Mouse (Mus musculus) layer of hippocampus, postnatal 25 days (tissue): ENCODE measurements at regions not wholly inside any gene's neighbourhood (a gene's known extent, or its start where the extent isn't known, plus 50 kb on each side); places are given as distances from the start of the nearest gene placed in this dataset.
"Not testable (repeated sequence)": the region's sequence is repeated elsewhere in the genome, so short reads cannot be mapped to it uniquely, and the experiment has no call there.

Experiments
- DNase-seq, 2 experiments: peaks; one replicate each; pipeline ENCODE4 v3.0.0; 2022; ENCODE audit warnings: mixed read lengths in 2 of 2, low spot score in 1 of 2; ENCODE audit errors: extremely low spot score in 1 of 2

DNA sequence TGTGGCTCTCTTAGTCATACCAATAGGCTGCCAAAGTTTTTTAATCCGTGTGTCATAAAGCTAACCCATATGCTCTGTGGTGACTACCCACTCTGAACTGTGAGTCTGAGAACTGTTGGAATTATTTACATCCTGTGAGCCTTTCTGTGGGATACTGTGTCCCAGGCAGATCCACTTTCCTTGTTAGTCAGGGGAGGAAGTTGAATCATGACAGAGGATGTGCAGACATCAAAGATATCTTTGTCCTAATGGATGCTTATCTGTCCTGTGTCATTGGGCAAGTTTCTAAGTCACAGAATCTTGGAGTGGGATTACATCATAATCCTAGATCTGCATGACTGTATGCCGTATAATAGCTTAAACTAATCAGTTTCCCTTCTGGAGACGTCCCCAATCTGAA is 254.4 kb upstream of the Zfp703 start:
- no peak for DNase-seq

DNA sequence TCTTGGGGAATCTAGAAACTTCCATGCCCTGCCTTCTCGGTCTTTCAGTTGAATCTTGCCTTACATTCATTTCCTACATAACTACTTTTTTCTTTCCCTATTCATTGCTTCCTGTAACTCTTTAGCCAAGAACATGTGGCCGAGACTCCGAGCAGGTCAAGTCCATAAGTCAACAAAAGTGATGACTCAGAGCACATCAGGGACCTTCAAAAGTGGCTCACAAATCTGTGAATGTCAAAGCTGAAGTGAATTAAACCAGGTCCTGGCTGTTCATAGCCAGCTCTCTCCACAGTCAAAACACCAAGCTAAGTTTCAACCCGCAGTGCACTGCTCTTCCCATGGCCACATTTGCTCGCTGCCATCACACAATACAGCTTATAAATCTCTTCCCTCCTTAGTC is 252.5 kb upstream of the Zfp703 start:
- DNase-seq: no peak

DNA sequence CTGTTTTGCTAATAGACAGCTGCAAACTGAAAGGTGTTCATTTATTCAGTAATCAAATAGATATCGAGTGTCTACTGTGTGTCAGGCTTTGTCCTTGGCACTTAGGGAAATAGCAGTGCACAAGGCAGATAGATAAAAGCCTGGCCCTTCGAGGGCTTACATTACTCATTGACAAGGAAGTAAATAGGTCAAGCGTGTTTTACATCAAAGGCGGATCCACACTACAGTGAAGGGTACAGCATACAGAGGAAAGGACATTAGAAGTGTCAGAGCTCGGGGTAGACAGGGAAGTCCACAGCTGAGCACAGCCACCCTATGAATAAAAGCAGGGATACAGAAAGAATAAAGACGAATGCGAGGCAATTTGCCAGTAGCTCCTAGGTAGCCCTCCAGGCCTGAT is 251.6 kb upstream of the Zfp703 start:
- DNase-seq: no peak

DNA sequence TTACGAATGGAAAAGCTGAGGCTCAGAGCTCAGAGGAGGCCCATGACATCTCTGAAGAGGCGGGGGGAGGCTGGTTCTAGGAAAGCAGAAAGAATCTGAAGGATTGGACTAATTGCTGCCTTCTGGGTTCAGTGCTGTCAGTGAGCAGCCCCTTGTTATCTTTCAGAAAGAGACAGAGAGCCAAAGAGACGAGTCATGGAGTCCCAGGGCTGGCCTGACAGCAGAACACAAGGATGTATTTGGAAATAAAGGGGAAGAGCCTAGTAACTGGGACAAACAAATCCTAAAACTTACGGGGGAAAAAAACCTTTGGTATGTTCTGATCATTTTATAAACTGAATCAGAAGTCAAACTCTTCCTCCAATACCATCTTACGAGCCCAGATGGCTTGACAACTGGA is 247.8 kb upstream of the Zfp703 start:
- DNase-seq: no peak

DNA sequence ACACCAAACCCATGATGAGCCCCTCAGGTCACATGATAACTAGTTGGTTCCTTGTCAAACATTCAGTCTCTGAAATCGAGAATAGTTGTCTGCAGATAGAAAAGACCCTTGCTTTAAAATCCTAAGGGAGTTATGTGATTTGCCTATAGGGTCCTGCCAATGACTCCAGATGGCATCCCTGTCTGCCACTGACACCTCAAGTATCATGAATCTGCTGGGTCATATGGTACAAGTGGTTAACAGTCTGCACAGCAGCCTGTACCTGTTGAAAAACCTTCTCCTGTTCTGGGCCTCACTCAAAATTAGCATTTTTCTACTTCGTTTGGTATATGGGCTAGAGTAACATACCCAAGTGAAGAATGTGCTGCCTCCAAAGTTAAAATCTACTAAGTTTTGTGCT is 246.0 kb upstream of the Zfp703 start:
- DNase-seq: no peak

DNA sequence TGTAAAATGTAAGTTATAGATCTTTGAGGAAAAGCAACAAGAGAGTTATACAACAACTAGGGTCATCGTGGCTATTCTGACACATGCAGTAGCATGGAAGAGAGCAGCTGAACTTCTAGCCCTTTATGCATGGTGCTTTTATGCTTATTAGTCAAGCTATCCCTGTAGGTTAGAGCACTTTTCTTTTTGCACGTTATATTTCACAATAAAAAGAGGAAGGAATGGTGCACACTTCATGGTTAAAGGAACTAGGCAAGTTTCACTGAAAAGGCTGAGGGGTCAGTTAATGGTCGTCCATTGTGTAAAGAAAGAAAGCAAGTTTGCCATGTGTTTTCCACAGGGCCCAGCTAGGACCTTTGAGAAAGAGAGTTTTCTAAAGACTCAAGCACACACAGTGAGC is 232.7 kb upstream of the Zfp703 start:
- no peak for DNase-seq

DNA sequence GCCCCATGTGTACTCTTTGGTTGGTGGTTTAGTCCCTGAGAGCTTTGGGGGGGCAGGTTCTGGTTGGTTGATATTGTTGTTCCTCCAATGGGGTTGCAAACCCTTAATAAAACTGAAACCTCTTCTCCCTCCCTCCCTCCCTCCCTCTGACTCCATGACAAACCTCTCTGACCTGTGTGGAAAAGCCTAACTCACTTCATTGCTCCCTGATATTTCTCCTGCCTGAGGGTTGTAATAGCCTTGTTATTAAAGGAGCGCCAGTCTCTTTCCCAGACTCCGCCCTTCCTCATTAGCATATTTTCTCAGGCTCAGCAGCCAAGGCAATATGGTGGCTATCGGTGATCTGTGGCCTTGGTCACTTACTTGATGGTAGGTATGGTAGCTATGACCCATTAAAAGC is 230.3 kb upstream of the Zfp703 start:
- DNase-seq: no peak

DNA sequence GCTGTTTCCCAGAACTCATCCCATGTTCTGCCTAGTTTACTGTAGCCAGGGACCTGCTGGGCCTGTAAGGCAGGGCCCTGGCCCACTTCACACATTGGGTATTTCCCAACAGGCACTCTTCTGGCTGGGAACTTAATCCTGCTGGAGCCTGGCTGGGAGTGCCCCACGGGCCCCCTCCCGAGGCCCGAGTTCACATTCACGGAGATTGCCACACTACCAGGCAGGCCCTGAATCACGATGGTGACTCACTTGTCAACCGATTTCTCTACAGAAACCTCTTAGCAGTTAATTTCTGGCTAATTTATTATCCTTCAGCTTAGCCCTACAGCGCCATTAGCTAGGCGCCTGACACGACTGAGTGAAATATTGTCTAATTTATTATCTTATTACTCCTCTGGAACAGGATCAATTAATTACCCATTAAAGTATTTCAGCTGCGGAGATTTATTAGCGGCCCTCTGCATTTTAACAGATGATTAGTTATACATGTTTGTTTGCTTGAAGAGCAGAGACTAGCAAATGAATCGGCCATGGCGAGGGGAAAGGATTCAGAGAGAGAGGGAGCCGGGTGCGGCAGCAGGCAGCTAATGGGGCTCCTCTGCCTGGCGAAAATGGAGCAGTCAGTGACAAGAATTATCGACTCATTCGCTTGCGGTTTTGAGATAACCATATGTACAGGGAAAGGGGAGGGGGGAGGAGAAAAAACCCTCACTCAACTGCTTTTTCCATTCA is 229.7 kb upstream of the Zfp703 start:
- no peak for DNase-seq

DNA sequence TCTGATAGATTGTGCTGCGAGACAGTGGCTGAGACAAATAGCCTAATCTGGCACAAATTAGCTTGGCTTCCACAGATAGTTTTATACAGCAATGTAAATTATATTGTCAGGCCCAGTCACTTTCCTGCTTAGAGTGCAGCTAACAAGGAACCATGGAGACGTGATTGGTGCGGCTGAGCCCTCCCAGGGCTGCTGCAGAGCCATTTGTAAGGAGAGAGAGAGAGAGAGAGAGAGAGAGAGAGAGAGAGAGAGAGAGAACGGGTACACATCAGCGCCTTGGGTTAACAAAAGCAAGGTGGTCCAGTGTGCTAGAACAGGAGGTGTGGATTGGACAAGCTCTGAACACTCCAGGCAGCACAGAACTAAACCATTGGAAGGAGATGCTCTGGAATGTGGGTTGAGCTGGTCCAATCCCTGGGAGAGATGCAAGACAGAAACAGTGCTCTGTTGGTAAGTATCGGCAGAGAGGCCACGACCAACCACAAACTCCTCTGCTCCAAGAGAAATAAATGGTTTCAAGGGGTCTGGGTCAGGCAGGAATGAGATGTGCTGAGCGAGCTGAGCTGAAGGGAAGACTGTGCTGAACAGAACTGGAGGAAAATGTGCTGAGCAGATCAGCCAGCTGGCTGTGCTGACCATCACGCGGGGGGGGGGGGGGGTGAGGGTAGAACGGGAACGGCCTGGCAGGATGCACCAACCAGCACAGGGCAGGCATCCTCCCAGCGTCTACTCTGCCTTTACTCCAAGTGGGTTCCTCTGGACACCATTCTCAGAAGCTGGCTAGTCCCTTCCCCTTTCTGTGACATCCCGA is 228.8 kb upstream of the Zfp703 start:
- no peak for DNase-seq

DNA sequence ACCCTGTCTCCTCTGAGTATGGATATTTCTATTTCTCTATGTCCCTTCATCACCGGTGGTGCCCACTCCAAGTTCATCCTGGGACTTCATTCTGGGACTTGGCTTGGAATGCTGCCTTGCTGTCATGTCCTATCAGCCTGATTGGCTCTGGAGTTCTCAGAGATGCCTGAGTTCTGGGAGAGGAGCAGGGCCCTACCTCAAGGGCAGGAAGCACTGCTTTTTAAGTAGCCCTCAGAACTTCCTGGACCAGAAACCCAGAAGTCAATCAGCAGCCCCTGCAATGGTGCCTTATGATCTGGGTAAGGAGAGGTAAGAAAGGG is 228.2 kb upstream of the Zfp703 start:
- DNase-seq: no peak

DNA sequence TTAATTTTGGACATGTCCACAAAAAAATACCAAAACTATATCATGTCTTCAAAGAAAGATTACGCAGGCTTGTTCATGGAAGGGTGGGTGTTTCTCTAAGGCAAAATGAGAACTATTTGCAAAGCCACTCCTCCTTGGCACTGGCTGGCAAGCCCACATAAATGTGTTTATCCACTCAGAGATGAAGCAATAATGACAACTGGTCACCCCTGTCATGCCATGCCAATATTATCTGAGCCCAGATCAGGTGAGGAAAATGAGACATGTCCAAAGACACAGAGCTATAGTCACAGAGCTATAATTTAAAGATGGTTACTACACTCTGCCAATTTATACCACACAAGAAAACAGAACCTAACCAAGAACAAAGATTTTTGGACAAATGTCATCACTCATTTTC is 227.0 kb upstream of the Zfp703 start:
- DNase-seq: no peak

DNA sequence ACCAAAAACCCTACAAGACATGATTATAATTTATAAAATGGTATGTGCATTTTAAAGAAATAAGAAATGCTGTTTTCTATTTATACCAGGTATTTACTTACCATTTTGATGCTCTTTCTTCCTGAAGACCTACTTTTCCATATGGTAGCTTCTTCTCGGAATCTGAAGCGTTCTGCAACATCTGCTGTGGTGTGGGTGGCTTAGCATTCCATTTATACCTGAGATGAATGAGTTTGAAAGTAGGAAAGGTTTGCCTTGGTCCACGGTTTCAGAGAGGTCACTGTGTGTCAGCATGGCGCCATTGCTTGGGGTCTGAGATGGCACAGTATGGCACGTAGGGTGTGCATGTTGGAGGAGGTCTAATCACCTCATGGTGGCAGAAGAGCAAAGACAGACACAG is 225.5 kb upstream of the Zfp703 start:
- DNase-seq: no peak

DNA sequence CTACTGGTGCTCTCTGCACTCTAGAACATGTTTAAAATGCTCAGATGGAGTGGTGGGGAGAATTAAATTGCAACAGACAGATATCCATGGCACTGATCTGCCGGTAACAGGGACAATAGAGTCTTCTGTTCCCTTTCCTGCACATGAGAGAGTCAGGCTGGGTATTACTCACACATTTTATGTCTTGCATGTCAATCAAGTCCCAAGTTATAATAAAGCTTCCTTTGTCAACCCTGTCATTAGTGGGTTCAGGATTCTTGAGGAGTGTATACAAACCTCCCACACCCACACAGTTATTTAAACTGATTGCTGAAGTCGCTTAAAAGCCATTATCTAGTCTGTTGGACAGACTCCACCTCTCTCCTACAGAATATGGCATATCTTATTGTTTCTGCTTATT is 220.7 kb upstream of the Zfp703 start:
- DNase-seq: no peak

DNA sequence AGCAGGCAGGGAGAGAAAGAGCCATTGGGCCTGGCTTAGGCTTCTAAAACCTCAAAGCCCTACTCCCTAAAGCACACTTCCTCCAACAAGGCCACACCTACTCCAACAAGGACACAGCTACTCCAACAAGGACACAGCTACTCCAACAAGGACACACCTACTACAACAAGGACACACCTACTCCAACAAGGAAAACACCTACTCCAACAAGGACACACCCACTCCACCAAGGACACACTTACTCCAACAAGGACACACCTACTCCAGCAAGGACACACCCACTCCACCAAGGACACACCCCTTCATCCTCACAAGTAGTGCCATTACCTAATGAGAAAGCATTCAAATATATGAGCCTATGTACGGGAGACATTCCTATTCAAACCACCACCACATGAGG is 216.4 kb upstream of the Zfp703 start:
- no peak for DNase-seq

DNA sequence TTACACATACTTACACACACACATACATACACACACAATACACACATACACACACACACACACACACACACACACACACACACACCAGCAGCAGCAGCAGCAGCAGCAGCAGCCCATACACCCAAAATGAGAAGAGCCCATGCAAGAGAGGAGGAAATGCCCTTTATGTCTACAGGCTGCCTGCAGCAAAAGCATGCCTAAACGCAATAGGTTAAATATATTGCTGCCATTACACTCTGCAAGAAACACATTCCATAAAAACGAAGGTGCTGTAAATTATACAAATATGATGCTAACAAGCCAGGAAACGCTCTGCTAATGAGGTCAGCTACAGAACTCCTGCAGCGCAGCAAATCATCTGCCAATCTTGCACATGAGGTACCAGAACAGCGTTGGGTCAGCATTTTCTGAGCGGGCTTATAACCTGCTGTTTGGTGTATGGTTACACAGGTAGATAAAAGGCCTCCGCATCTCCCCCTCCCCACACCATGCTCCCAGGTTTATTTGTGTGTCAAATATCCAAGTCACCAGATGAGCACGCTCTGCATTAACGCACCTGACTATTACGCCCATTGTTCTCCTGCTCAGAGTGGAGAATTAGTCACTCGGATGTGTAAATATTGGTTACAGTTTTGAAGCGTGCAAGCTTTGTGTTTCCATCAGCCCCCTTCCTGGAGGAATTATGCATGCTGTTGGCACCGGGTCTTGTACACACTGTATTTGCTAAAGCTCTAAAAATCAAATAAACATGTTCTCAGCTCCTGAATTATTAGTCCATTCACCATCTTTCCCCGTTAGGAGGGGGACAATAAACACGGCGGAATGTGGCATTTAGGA is 214.0 kb upstream of the Zfp703 start:
- no peak for DNase-seq

DNA sequence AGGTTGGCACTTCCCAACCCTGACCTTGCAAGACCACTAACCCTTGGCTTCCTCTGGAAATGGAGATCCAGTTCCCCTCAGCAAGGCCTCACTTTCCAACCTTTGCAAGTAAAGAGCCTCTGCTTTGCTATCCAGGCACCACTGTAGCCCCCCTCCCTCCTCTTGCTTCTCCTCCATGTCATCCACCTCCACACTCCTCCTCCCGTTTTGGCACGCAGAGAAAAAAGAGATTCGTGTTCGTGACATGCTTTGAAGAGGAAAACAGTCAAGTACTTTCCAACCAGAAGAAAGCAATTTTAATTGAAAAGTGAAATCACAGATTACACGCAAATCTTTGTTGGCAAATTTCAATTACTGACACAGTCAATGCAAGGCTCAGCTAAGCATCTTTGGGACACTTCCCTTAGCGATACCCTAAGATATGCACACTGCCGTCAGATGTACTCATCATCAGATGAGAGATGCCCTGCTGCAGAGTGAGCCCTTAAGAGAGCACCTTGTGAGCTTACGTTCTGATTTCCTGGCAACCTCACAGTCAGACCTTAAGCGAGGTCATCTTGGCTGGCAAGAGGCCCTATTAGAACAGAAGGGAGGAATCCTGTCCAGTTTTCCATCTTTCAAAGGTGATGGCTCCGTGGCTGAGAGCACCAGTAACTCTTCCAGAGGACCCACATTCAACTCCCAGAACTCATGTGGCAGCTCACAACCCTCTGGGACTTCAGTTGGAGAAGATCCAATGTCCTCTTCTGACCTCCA is 208.5 kb upstream of the Zfp703 start:
- no peak for DNase-seq

DNA sequence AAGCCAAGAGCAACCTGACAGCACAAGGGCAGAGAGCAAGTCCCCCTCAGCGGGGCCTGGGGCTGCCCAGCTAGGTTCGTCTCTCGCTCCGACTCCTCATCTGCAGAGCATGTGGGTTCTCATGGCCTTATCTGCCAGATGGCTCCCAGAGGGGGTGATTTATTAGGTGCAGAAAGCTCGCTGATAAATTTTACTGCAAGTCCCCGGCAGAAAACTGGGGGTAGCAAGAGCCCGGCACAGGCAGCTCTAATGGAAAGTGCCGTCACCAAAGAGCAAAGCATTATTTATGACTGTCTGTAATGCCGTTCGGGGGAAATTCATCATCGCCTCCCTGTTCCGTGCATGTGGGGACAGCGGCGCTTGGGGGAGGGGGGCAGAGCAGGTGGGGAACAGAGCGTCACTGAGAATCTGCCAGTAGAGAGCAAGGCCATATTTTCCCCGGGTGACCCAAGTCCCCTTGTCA is 206.7 kb upstream of the Zfp703 start:
- no peak for DNase-seq

DNA sequence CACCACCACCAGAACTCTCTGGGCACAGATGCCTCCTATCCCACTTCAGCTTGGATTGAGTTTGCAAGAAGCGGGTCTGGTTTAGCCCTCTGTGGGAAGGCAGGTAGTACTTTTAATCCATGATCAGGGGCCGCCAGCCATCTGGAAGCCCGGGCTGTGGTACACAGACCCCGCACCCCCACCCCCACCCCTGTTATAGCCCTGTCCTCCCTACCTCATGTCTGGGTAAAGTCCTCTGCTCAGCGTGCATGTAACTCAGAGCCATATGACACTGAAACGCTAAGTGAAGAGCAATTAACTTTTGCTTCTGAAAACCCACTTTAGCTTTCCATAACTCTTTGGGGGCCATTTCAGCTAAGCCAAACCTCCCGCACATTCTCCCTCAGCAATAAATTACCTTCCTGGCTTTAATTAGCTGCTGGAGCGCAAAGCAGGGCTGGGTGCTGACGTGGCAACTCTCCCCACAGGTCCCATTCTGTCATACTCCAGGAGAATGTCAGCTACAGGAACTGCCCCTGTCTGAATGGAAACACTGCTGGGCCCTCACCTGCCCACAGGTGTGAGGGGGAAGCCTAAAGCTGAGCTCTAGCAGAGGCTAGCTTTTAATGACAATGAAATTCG is 198.1 kb upstream of the Zfp703 start:
- no peak for DNase-seq

DNA sequence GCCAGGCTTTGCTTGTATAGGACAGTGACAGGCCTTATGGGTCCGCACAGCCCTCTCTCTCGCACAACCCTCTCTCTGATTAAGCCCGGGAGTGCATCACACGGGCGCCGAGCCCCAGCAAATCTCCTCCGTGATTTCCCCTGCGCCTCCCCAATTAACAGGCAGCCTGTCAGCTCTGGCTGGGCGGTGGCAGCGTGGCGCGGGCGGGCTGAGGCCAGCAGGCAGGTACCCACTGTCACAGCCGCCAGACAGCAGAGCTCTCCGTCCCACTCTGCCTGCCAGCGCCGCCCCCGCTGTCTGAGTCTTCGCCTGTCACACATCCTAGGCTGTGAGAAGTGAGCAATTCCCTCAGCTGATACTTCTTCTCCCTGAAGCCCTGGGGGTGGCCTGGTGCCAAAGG is 196.6 kb upstream of the Zfp703 start:
- peak in 1 of 2 experiments; percentile 17 for DNase-seq

DNA sequence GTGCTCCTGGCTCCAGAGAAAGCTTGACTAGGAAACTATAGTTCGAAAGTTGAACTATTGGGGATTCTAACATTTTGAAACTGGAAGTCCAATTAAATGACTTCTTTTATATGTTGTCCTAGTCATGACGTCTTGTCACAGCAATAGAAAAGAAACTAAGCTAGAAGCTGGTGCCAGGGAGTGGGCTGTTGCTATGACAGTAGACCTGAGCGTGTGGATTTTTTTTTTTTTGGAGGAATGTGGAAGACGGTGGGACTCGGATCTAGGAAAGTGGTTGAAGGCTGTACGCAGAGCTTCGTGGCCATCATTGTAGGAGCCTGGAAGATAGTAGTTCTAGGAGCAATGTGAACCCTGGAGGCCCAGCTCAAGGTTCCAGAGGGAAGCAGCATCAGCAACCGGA is 194.2 kb upstream of the Zfp703 start:
- DNase-seq: not testable (repeated sequence)
